Mouse (Mus musculus): ENCODE results near the gene Slmap. TPM values are rescaled to one million over a fixed set of nuclear protein-coding genes. Genes with fewer than 3 reads are reported as not detected.
"Not testable (repeated sequence)": the region's sequence is repeated elsewhere in the genome, so short reads cannot be mapped to it uniquely, and the experiment has no call there.

Slmap gene
- total RNA-seq, 2 experiments from 2014 or later = 65.4 to 115 TPM

DNA sequence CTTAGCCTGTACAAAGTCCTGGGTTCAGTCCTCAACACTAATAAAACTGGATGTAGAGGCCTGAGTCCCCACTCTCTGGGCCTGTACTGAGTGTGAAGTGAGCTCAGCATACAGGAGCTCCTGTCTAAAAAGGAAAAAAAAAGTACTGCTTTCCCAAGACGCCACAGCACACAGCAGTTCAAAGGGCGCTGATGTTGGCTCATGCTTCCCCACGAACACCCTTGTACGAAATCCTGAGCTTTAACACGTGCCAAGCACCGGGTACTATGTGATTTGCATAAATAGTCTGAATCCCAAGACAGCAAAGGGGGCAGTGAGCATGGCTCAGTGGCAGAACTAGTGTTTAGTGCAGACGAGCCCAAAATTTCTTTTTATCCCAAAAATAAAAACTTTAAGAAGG is 4.4 kb downstream of the Slmap start:
- Histone ChIP-seq H3K27ac (peak overlapping the region; percentile 55), H3K4me3 (peak overlapping the region; percentile 41)
- intact Hi-C loops (cut with DNase I) = no loop called here
- no peak for DNase-seq
- no peak for TF ChIP-seq CTCF (IDR thresholded peaks at IDR 0.05)

DNA sequence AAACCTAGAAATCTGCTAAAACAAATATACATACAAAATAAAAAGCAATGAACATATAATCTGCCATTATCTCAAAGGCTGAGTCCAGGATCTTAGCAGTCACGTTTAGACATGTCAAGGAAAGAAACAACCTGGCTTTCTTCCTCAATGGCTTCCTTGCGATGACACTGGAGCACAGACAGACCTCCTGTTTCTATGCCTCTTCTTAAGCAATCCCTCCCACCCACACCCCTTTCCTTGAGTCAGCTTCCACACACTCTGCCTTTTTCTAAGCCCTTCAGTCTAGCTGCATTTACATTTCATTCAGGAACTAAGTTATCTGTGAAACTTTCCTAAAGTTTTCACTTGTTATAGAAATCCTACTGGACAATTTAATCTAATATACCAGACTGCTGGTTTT is 6.4 kb downstream of the Slmap start:
- intact Hi-C loops (cut with DNase I) = no loop called here
- DNase-seq = no peak
- Histone ChIP-seq H3K4me3 (no peak overlapping the region), H3K27ac (0 out of 2 replicates have a peak overlapping the region, but pooled peaks have one; percentile 17)
- no peak for TF ChIP-seq CTCF (IDR thresholded peaks at IDR 0.05)

DNA sequence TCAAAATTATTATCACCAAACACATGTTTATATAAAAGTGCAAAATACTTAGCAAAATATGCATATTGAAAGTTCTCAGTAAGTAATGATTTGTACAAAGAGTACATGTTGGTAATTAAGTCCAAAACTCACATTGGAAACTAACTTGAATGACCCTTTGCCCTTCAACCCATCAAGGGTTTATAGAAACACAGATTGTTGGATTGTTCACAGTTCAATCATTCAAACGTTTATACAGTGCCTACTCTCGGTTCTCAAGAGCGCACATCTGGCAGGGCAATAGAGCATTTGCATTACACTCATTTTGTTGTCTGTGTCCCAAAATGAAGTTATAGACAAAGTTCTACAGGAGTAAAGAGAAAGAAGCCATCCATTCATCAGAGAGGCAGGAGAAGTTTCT is 8.8 kb downstream of the Slmap start:
- no peak for TF ChIP-seq CTCF (IDR thresholded peaks at IDR 0.05)
- intact Hi-C loops (cut with DNase I) = no loop called here
- H3K4me3 ChIP-seq = no peak overlapping the region
- no peak for DNase-seq
- H3K27ac ChIP-seq = no peak overlapping the region

DNA sequence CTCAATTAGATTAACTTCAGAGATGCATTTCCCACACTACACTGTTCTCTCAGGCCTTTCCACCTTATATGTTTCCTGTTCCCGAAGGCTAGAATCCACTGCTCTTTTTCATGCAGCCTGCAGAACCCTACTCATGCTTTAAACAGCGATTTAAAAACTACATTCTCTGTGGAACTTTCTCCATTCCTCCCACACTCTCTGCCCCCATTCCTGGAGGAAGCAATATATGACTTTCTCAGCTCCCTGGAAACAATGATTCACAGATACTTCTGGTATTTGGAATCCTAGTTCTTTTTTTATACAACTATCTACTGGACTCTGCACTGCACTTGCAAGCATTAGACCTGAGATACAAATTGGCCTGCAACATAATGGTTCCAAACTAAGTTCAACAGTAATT is 11.6 kb downstream of the Slmap start:
- no peak for TF ChIP-seq CTCF (IDR thresholded peaks at IDR 0.05)
- intact Hi-C loops (cut with DNase I) = no loop called here
- H3K4me3 ChIP-seq = no peak overlapping the region
- H3K27ac ChIP-seq = no peak overlapping the region
- no peak for DNase-seq

DNA sequence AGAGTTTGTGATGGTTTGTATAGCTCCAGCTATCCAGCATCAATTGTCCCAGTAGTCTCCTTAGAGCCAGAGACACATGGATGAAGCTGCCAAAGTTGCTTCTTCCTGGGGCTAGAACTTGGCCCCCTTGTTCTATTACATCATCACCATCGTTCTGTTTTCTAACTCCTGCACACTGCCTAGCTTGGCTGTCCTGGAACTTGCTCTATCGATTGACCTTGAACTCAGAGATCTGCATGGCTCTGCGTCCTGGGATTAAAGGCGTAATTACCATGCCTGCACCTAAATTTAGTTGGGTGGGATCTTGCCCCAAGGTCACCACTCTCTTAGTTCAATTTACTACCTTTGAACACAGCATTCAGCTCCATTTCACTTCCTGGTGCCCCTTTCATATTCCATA is 14.9 kb downstream of the Slmap start:
- DNase-seq = no peak
- no peak for TF ChIP-seq CTCF (IDR thresholded peaks at IDR 0.05)
- no peak overlapping the region for H3K4me3 ChIP-seq
- intact Hi-C loops (cut with DNase I) = no loop called here
- H3K27ac ChIP-seq = no peak overlapping the region

DNA sequence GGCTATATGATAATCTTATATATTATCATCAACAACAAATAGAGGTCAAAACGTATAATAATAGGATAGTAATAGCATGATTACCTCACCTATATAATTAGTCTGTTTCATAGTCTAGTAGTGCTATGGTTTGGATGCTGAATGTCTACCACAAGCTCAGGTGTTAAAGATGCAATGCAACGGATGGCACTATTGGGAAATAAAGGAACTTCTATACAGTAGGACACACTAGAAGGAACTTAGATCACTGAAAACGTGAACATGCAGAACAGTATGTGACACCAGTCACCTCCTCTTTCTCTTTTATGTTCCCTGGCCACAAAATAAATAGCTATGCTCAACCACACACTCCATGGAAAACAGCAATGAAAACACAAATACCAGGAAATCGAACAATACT is 16.9 kb downstream of the Slmap start:
- intact Hi-C loops (cut with DNase I) = no loop called here
- TF ChIP-seq CTCF (IDR thresholded peaks at IDR 0.05) = no peak
- DNase-seq = no peak
- Histone ChIP-seq H3K27ac (no peak overlapping the region), H3K4me3 (no peak overlapping the region)

DNA sequence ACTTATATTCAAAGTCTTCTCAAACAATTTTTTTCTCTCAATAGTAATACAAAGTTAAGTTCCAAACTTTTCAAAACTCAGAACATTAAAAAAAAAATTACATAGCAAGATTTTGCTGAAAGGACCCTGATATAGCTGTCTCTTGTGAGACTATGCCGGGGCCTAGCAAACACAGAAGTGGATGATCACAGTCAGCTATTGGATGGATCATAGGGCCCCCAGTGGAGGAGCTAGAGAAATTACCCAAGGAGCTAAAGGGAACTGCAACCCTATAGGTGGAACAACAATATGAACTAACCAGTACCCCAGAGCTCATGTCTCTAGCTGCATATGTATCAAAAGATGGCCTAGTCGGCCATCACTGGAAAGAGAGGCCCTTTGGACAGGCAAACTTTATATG is 18.5 kb downstream of the Slmap start:
- H3K4me3 ChIP-seq; DNase-seq; H3K27ac ChIP-seq; intact Hi-C loops (cut with DNase I): not testable (repeated sequence)

DNA sequence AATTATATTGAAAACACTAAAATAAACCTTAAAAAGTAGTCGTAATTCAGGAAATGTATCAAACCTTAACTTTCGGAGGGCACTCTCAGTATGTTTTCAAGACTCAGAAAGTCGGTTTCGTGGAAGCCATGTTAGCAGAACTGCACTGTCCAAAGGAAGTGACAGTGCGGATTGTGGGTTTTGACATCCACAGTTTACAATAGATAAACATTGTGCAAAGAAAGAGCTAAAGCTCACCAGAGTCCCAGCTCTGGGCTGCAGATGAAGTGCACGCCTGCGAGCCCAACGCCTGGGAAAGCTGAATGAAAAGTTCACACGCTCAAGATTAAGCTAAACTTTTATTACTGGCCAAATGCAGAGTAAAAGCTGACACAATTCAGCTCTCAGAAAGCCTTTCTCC is 18.9 kb downstream of the Slmap start:
- intact Hi-C loops (cut with DNase I) = no loop called here
- DNase-seq = no peak
- Histone ChIP-seq H3K27ac (0 out of 2 replicates have a peak overlapping the region, but pooled peaks have one; percentile 16), H3K4me3 (no peak overlapping the region)
- no peak for TF ChIP-seq CTCF (IDR thresholded peaks at IDR 0.05)

DNA sequence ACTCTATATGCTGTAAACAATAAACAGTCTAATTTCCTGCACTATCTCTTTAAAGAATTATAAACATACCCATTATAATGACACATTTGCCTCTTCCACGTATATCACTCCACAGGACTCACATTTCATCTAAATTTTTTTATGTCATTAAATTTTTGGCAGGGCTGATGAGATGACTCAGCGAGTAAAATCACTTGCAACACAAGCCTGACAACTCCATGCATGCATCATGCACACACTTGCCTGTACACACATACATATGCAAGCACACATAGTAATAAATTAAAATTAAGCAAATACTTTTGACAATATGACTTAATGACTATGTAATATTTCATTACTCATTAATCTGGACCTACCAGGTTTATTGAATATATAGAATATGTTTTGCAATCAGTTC is 24.2 kb downstream of the Slmap start:
- no peak for DNase-seq
- intact Hi-C loops (cut with DNase I) = no loop called here
- TF ChIP-seq CTCF (IDR thresholded peaks at IDR 0.05) = no peak
- no peak overlapping the region for H3K4me3 ChIP-seq
- no peak overlapping the region for H3K27ac ChIP-seq

DNA sequence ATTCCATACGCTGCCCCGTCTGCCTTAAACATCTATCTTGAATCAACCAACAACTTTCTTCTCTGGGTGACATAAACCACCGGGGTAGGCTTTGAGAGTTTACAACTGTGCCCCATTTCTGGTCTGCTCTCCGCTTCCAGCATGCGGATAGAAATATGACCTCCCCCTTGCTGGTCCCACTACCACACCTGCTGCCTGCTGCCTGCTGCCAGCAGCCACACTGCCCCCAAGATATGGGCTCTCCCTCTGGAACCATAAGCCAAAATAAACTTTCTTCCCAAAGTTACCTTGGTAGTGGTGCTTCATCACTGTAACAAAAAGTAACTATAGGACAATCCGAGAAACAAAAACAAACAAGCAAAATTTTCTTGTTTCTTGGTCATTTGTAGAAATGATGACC is 26.6 kb downstream of the Slmap start:
- peak overlapping the region; percentile 18; the same call in 1 of the 2 replicates for H3K4me3 ChIP-seq
- H3K27ac ChIP-seq = peak overlapping the region; percentile 67
- intact Hi-C loops (cut with DNase I) = loop anchor here (10.0 kb wide), 1 partner anchor 387 kb away; the partner anchor contains the start of gene Asb14
- TF ChIP-seq CTCF (IDR thresholded peaks at IDR 0.05) = no peak
- no peak for DNase-seq

DNA sequence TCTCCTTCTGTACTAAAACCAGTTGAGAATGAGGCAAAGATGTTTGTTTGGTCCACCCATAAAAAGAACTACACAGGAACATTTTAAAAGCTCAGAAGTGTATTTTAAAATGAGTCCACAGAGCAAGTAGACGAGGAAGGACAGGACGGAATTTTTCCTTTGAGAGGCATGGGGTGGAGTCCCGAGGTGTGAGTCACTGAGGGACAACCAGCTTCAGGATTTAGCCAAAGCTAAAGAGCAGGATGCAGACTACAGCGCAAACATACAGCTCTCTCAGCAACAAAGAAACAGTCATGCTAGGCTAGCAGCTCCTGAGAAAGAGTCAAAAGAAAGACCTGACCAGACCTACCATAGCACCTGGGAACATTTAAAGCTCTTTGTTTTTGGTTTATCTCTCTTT is 27.4 kb downstream of the Slmap start:
- peak overlapping the region; percentile 67 for H3K27ac ChIP-seq
- no peak for TF ChIP-seq CTCF (IDR thresholded peaks at IDR 0.05)
- H3K4me3 ChIP-seq = no peak overlapping the region
- intact Hi-C loops (cut with DNase I) = loop anchor here (10.0 kb wide), 1 partner anchor 387 kb away; the partner anchor contains the start of gene Asb14
- DNase-seq = no peak

DNA sequence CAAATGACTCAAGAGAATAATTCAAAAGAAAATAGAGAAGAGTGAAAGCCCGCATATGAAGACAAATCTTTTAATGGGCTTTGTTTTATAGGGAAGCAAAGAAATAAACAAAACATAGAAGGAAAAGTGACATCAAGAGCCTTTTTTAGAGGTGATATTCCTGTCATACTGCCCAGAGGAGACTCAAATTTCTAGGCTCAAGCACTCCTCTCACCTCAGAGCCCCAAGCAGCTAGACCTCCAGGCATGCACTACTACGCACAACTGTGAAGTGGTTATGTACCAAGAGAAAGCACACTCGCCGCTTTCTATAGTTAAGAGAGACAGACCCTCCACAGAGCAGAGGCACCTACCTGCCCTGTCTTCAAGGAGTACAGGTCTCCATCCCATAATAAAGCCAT is 30.2 kb downstream of the Slmap start:
- Histone ChIP-seq H3K4me3 (peak overlapping the region; percentile 58), H3K27ac (peak overlapping the region; percentile 89)
- peak; percentile 30 for DNase-seq
- TF ChIP-seq CTCF (IDR thresholded peaks at IDR 0.05) = no peak
- intact Hi-C loops (cut with DNase I) = loop anchor here (10.0 kb wide), 1 partner anchor 390 kb away; the partner anchor contains the start of gene Asb14

DNA sequence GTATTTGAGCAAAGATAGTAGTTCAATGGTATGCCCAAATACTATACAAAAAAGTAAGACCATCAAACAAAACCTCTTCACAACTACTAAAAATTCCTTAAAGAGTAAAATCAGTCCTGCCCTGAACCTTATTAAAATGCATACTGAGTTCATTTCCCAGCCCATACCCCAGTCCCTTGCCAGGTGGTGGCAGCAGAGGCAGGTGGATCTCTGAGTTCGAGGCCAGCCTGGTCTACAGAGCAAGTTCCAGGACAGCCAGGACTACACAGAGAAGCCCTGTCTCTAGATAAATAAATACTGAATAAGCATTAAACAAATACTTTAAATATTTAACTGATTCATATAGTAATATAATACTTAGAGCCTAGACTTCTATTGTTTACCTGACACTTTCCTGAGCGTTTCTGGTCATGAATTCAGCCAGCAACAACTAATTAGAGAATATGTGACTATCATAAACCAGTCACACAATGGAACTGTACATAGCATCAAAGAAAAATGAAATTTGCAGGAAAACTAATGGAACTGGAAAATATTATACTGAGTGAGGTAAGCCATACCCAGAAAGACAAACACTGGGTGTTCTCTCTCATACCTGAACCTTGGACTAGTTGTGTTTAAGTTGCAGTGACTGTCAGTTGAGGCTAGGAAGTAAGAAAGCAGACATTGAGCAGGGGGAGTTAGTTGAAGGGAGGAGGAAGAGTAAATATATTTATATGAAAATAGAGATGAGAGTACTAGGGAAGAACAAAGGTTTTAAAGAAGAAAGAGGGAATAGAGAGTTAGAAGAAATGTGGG is 34.4 kb downstream of the Slmap start:
- no peak overlapping the region for H3K27ac ChIP-seq
- no peak for TF ChIP-seq CTCF (IDR thresholded peaks at IDR 0.05)
- H3K4me3 ChIP-seq = no peak overlapping the region
- no peak for DNase-seq
- intact Hi-C loops (cut with DNase I) = loop anchor here (10.0 kb wide), 1 partner anchor 394 kb away; the partner anchor contains the start of gene Asb14

DNA sequence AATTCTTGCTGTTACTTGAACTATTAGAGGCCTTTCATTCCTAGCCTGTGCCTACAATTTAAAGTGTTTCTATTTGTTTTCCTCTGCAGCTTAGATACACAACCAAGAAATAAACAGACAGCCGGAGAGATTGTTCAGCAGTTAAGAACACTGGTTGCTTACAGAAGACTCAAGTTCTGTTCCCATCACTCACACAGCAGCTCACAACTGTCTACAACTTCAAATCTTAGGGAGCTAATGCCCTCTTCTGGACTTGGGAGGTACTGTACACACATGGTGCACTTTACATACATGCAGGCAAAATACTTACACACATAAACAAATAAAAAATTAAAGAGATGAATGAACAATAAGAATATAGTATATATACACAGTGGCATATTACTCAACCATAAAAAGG is 39.7 kb downstream of the Slmap start:
- intact Hi-C loops (cut with DNase I) = no loop called here
- peak; percentile 23; the same call in 1 of the 2 replicates for TF ChIP-seq CTCF (IDR thresholded peaks at IDR 0.05)
- DNase-seq = no peak
- Histone ChIP-seq H3K27ac (no peak overlapping the region), H3K4me3 (no peak overlapping the region)

Measured in gastrocnemius, adult 2 months (tissue).